Mouse (Mus musculus): ENCODE results near the gene Sbf1. TPM values are rescaled to one million over a fixed set of nuclear protein-coding genes. Genes with fewer than 3 reads are reported as not detected.

Gene Sbf1
- total RNA-seq, 2 experiments from 2014 or later, result 71.2 to 77.1 TPM

DNA sequence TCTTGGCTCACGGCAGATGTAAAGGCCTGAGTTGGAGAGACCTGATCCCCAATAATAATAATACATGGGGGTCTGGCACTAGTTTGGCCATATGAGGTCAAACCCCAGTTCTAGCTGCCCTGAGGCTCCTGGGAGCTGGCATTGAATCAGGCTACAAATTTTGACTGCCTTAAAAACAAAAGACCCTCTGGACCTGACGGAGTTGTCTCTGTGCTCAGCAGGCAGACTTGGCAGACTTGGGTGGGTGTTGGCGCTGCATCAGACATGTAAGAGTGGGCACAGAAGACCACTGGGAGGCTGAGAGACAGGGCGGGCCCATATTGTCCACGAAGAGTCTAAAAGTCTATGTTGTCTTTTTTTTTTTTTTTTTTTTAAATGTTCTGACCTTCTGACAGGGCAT lies 28.5 kb downstream of the Sbf1 start:
- no peak for DNase-seq
- intact Hi-C loops (cut with DNase I), result no loop called here

DNA sequence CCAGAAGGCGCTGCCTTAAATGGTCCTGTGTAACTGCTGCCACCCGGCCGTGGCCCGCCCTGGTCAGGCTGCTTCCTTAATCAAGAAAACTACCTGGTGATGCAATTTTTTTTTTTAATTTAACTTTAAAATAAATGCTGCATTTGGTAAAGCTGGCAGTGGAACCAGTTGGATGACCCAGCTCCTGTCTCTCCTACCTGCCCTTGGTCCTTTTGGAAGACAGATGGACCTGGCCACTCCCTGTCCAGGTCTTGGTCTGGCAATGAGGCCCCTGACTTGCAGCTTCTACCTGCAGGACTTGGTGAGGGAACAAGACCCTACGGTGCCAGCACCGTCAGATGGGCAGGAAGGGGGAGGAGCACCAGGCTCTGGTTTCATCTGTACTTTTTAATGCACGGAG lies 29.0 kb downstream of the Sbf1 start:
- no peak for DNase-seq
- intact Hi-C loops (cut with DNase I), result no loop called here

DNA sequence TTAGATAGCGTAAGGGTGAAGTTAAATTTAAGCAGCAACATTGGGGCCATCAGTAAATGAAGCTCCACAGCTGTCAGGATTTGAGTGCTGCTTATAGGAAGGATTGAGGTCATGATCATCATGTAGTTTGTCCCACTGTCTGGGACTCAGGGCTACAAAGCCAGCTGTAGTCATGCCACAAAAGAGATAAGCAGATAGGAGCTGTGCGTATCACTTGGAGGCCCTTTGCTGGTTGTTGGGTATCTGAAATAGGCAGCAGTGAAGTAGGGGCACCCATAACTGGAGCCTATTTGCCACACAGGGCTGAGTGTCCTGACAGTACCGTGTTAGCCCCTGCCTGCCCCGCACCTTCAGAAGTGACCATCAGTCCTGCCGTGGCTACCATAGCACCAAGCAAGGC lies 29.6 kb downstream of the Sbf1 start:
- intact Hi-C loops (cut with DNase I), result no loop called here
- DNase-seq, result no peak

DNA sequence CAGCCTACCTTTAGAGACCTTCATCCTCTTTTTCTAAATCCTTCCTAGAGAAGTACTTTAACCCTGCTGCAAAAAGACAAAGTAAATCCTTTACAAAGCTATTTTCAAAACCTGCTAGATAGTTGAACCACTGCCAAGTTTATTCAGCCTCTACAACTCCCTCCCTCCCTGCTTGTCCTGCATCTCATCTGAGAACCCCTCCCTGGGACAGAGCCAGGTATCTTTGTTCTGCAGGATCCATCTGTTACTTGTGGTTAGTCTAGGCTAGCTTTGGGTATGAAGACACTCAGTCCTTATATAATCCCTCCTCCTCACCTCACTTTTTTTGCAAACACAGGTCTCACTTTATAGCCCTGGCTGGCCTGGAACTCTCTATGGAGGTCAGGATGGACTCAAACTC lies 30.1 kb downstream of the Sbf1 start:
- no peak for DNase-seq
- intact Hi-C loops (cut with DNase I), result no loop called here

- intact Hi-C loops (cut with DNase I), result no loop called here
- DNase-seq, result no peak
Observed at GRCm38 (mm10) chr15:89284094-89284493, 31.0 kb downstream of the Sbf1 start.

DNA sequence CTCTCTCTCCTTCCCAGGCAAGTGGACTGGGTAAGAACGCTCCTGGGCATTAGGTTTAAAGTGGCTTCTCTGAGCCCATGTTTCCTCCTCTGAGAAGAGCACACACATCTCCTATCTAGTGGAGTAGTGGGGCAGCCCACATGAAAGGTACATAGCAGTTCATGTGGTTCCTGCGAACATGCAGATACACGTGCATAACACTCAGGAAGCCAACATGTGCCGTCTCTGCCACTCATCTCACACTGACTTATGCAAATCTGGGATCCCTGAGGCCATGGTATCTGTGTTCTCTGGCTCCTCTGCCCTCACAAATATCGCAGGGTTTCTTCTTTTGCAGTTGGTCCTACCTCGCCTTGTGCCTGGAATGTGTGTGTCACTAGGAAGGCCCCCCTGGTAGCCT lies 32.6 kb downstream of the Sbf1 start:
- intact Hi-C loops (cut with DNase I), result no loop called here
- no peak for DNase-seq

GRCm38 (mm10) chr15:89277366-89277765 lies 37.7 kb downstream of the Sbf1 start:
- intact Hi-C loops (cut with DNase I), result loop anchor here (5.0 kb wide), 1 partner anchor 85 kb away; no protein-coding TSS in a partner anchor
- DNase-seq, result no peak

GRCm38 (mm10) chr15:89275497-89275896 lies 39.6 kb downstream of the Sbf1 start:
- intact Hi-C loops (cut with DNase I), result loop anchor here (5.0 kb wide), 1 partner anchor 87 kb away; no protein-coding TSS in a partner anchor
- no peak for DNase-seq

GRCm38 (mm10) chr15:89264485-89264884 lies 50.6 kb downstream of the Sbf1 start:
- intact Hi-C loops (cut with DNase I), result no loop called here
- no peak for DNase-seq

DNA sequence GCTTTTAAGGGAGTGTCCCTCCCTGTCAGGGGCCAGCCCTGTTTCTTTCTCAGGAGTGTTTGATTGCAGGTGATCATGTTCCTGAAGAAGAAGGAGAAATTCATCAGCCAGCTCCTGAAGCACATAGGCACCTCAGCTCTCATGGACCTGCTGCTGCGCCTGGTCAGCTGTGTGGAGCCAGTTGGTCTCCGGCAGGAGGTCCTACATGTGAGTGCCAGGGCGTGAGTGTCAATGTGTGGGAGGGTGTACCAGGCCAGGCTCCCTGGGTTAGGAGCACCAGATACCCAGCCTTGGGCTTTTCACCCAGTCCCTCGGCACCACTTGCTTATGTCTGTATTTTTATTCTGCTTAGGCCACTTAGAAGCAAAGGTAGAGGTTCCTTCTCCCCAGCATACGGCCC lies 56.1 kb downstream of the Sbf1 start:
- DNase-seq, result no peak

GRCm38 (mm10) chr15:89255330-89255729 lies 59.8 kb downstream of the Sbf1 start:
- peak; percentile 35 to 56 for DNase-seq
- intact Hi-C loops (cut with DNase I), result no loop called here

More for the DNA sequence above, 56.1 kb downstream of the Sbf1 start:
- intact Hi-C loops (cut with DNase I), result no loop called here

- no peak for DNase-seq
Observed at GRCm38 (mm10) chr15:89249063-89249462, 66.0 kb downstream of the Sbf1 start.

GRCm38 (mm10) chr15:89241025-89241424 lies 74.1 kb downstream of the Sbf1 start:
- DNase-seq, result peak in 1 of 2 experiments; percentile 14
- intact Hi-C loops (cut with DNase I), result no loop called here

More at GRCm38 (mm10) chr15:89249063-89249462, 66.0 kb downstream of the Sbf1 start:
- intact Hi-C loops (cut with DNase I), result no loop called here

DNA sequence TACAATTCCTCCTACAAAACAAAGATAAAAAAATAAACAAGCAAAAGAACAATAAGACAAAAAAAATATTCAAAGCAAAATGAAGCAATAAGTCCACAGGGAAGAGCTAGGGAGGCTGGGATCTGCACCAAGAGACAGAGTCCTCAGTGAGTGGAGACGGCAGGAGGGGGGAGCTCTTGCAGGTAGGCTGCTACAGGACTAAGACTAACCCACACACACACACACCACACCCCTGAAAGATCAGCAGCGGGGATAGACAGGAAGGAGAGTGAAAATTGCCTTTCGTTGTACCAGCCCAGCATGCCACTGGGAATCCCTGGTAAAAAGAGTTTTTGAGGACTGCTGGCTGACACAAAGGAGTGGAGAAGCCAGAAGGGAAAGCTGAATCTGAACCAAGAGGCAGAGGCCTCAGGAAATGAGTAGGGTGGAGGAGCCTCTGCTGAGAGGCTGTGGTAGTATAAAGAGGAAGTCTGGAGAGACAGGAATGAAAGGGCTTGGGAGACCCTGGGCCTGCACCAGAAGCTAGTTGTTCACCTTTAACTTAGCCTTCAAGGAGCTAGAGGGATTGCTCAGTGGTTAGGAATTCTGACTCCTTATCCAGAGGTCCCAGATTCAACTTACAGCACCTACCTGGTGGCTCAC lies 75.2 kb downstream of the Sbf1 start:
- DNase-seq, result peak in 1 of 2 experiments; percentile 14
- intact Hi-C loops (cut with DNase I), result no loop called here

Small RNA genes within 50 kb of the gene (microRNA-seq; reads per million reads assigned to microRNA genes)
- gene Mir6959, result 0 to 1.7 reads per million in 2 experiments

Other genes starting within 250 kb of the Sbf1 start
- gene Trabd, start 240.2 kb downstream of the Sbf1 start, total RNA-seq (2021), result 10 to 100 TPM; 42.8 to 47.3 TPM
- 10 to 100 TPM; 10.5 to 13.0 TPM for gene Selenoo, start 226.2 kb downstream of the Sbf1 start, total RNA-seq (2021)
- gene Tubgcp6, start 192.2 kb downstream of the Sbf1 start, total RNA-seq (2021), result 10 to 100 TPM; 13.7 to 13.9 TPM
- gene Hdac10, start 186.6 kb downstream of the Sbf1 start, total RNA-seq (2021), result 1 to 10 TPM; 8.3 to 9.1 TPM
- 10 to 100 TPM; 23.8 to 24.8 TPM for gene Mapk12, start 174.6 kb downstream of the Sbf1 start, total RNA-seq (2021)
- gene Mapk11, start 165.7 kb downstream of the Sbf1 start, total RNA-seq (2021), result 1 to 10 TPM; 4.1 to 4.8 TPM
- 100 to 1,000 TPM; 115 to 145 TPM for gene Plxnb2, start 134.5 kb downstream of the Sbf1 start, total RNA-seq (2021)
- gene Dennd6b, start 118.8 kb downstream of the Sbf1 start, total RNA-seq (2021), result 1 to 10 TPM; 8.6 TPM
- 10 to 100 TPM; 59.5 to 60.6 TPM for gene Ppp6r2, start 103.8 kb downstream of the Sbf1 start, total RNA-seq (2021)
- not detected for gene Adm2, start 7.4 kb upstream of the Sbf1 start, total RNA-seq (2021)
- gene Miox, start 19.1 kb upstream of the Sbf1 start, total RNA-seq (2021), result not detected
- 10 to 100 TPM; 44.2 to 48.9 TPM for gene Lmf2, start 40.3 kb upstream of the Sbf1 start, total RNA-seq (2021)
- gene Ncaph2, start 40.4 kb upstream of the Sbf1 start, total RNA-seq (2021), result 10 to 100 TPM; 79.2 to 80.9 TPM
- gene Sco2, start 58.5 kb upstream of the Sbf1 start, total RNA-seq (2021), result 10 to 100 TPM; 20.5 to 22.0 TPM
- gene Tymp, start 61.7 kb upstream of the Sbf1 start, total RNA-seq (2021), result under 1 TPM; 0.31 to 0.64 TPM
- gene Odf3b, start 64.0 kb upstream of the Sbf1 start, total RNA-seq (2021), result 1 to 10 TPM; 1.3 to 1.5 TPM
- not detected for gene Klhdc7b, start 69.6 kb upstream of the Sbf1 start, total RNA-seq (2021)
- not detected for gene Syce3, start 95.2 kb upstream of the Sbf1 start, total RNA-seq (2021)
- 100 to 1,000 TPM; 700 to 720 TPM for gene Cpt1b, start 110.6 kb upstream of the Sbf1 start, total RNA-seq (2021)
- 1 to 10 TPM; 1.9 to 2.4 TPM for gene C730034F03Rik, start 114.3 kb upstream of the Sbf1 start, total RNA-seq (2021)
- gene Gm44502, start 114.4 kb upstream of the Sbf1 start, total RNA-seq (2021), result 10 to 100 TPM; 14.6 to 15.4 TPM
- gene Chkb, start 114.6 kb upstream of the Sbf1 start, total RNA-seq (2021), result 10 to 100 TPM; 71.8 to 73.9 TPM
- gene Mapk8ip2, start 138.6 kb upstream of the Sbf1 start, total RNA-seq (2021), result under 1 TPM; 0.05 to 0.12 TPM
- 10 to 100 TPM; 18.1 to 18.4 TPM for gene Arsa, start 162.1 kb upstream of the Sbf1 start, total RNA-seq (2021)
- 10 to 100 TPM; 82.6 to 86.1 TPM for gene Shank3, start 184.3 kb upstream of the Sbf1 start, total RNA-seq (2021)

Data from heart, postnatal 10 days (tissue).